Mouse (Mus musculus): ENCODE data around the gene Trim61.

- no peak for TF ChIP-seq MAFK (IDR thresholded peaks at IDR 0.05; ENCODE audit: insufficient read depth, low read depth, low read length)
- no peak for TF ChIP-seq CHD2 (IDR thresholded peaks at IDR 0.05; ENCODE audit: low read depth, low read length)
- TF ChIP-seq ZNF384 (IDR thresholded peaks at IDR 0.05; ENCODE audit: low read depth, low read length): no peak
Observed at GRCm38 (mm10) chr8:65032107-65032506, 13.8 kb upstream of the Trim61 start.

All from ES-E14 (cell line).